Mouse (Mus musculus) MEL (cell line): ENCODE data around the gene Flna.

Source experiments
- CTCF ChIP-seq, 3 experiments: IDR thresholded peaks in 2 of 3; conservative IDR thresholded peaks in 1 of 3; 2 replicates each; pipeline ENCODE4 v1.5.1; 2011 to 2012; ENCODE audit warnings: low read length in 3 of 3, low read depth in 2 of 3, mild to moderate bottlenecking in 2 of 3, improper control_type of control experiment in 1 of 3, inconsistent platforms in 1 of 3, mixed read lengths in 1 of 3, moderate library complexity in 1 of 3; ENCODE audit not compliant: control insufficient read depth in 1 of 3, insufficient read depth in 1 of 3, poor library complexity in 1 of 3, severe bottlenecking in 1 of 3
- GABPA ChIP-seq: IDR thresholded peaks from 2 replicates; pipeline ENCODE4 v1.6.1; 2012; ENCODE audit warnings: low read depth, mild to moderate bottlenecking, inconsistent platforms, low read length, improper control_type of control experiment, moderate library complexity
- HCFC1 ChIP-seq: IDR thresholded peaks from 2 replicates; pipeline ENCODE4 v1.6.1; 2012; ENCODE audit warnings: low read depth, mild to moderate bottlenecking, inconsistent platforms, low read length, improper control_type of control experiment, moderate library complexity
- MAFK ChIP-seq: IDR thresholded peaks from 2 replicates; pipeline ENCODE4 v1.6.1; 2011; ENCODE audit warnings: low read depth, mild to moderate bottlenecking, low read length, improper control_type of control experiment, borderline replicate concordance
- POLR2A ChIP-seq, 2 experiments: IDR thresholded peaks; 2 replicates each; pipeline ENCODE4 v1.6.1; 2011 to 2012; ENCODE audit warnings: low read length in 2 of 2, mild to moderate bottlenecking in 2 of 2, control low read depth in 1 of 2, improper control_type of control experiment in 1 of 2, low read depth in 1 of 2, moderate library complexity in 1 of 2; ENCODE audit not compliant: control insufficient read depth in 1 of 2, insufficient read depth in 1 of 2, poor library complexity in 1 of 2
- TBP ChIP-seq: IDR thresholded peaks from 2 replicates; pipeline ENCODE4 v1.8.0; 2011; ENCODE audit warnings: low read depth, low read length, improper control_type of control experiment

GRCm38 (mm10) chrX:74218496-74218895, 31.1 kb downstream of the Flna start:
- TF ChIP-seq CTCF (IDR thresholded peaks at IDR 0.05 in 2 of 3, conservative IDR thresholded peaks at IDR 0.05 in 1 of 3; ENCODE audit: control insufficient read depth in 1 of 3, insufficient read depth in 1 of 3, low read depth in 2 of 3, low read length in 3 of 3, poor library complexity in 1 of 3, severe bottlenecking in 1 of 3) = no peak
- TF ChIP-seq TBP = no peak
- no peak for TF ChIP-seq HCFC1
- no peak for TF ChIP-seq MAFK
- TF ChIP-seq POLR2A (IDR thresholded peaks at IDR 0.05; ENCODE audit: control insufficient read depth in 1 of 2, insufficient read depth in 1 of 2, low read depth in 1 of 2, low read length in 2 of 2, poor library complexity in 1 of 2) = no peak
- no peak for TF ChIP-seq GABPA
